Mouse (Mus musculus) c-Kit-positive CD71-negative TER-119-negative erythroid progenitor cells, embryonic 14.5 days (primary cell): ENCODE measurements around the gene Gm21800.
"Not testable (repeated sequence)": the region's sequence is repeated elsewhere in the genome, so short reads cannot be mapped to it uniquely, and the experiment has no call there.

Source experiments
- DNase-seq: peaks from one replicate; pipeline ENCODE4 v3.0.0-alpha.2; 2013; ENCODE audit warnings: low read depth

The Gm21800 gene

DNA sequence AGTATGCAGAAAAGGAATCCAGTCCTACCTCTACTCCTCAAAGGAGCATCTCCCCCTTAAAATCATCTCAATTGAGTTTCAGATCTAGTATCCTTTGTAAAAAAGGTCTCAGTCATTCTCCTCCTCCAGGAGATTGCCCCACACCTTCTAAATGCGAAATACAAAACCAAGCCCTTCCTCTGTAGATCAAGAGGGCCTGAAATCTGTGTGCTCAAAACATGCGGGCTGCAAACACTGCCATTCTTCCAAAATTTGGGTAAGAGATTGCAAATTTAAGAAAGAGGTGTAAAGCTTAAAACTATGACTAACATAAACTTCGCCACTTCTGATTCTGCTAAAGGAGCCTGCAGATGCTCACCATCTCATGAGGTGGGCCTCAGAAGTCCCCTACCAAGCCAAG, at the start of gene Gm21800:
Gm21800 (plus strand) TSS at position 301 of the 400 bp plus-strand sequence.
- DNase-seq = not testable (repeated sequence)
